Mouse (Mus musculus) adrenal gland, adult (tissue): ENCODE results near the gene Gatd1.
"Not testable (repeated sequence)": the region's sequence is repeated elsewhere in the genome, so short reads cannot be mapped to it uniquely, and the experiment has no call there.

Experiments used
- DNase-seq, 2 experiments: peaks; one replicate each; pipeline ENCODE4 v3.0.0; 2022 to 2023; ENCODE audit warnings: low spot score in 1 of 2; ENCODE audit not compliant: inconsistent age in 2 of 2

The Gatd1 gene

DNA sequence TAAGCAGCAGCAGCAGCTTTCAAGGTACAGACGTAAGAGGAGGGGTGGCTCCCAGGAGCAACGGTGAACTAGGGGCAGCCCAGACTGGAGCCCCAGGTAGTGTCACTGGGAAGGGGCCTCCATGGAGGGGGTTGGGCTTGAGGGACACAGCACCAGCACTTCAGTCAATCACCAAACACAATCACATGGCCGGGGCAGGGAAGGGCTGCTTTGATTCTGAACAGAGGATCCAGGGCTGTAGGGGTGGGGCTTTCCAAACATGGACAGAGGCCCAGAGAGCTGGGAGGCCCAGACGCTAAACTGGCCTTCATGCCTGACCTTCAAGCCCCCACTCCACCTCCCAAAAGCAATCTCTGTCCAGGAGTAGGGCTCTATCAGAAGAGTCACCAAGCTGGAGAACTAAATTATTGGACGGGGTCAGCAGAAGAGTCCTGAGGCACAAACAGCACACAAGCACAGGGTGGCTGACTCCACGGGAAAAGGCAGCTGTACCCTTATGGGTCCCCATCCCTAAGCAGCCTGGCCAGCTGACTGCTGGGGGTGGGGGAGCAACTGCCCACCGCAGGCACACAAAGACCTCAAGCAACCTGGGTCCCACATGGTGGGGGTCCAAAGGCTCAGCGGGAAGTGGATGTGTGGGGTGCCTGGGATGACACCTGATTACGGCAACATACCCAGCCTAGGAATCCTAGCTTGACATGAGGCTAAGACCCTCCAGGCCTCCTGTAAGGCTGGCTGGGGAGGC is 16.1 kb upstream of the Gatd1 start:
- peak in 1 of 2 experiments; percentile 82 for DNase-seq

GRCm38 (mm10) chr7:141429310-141429709 is 15.4 kb upstream of the Gatd1 start, which contains the start of gene Cend1:
TSS of gene Cend1 (minus strand) at chr7:141429491.
- DNase-seq, result peak in 1 of 2 experiments; percentile 78

- no peak for DNase-seq
Measured at GRCm38 (mm10) chr7:141428701-141429100, 14.8 kb upstream of the Gatd1 start.

DNA sequence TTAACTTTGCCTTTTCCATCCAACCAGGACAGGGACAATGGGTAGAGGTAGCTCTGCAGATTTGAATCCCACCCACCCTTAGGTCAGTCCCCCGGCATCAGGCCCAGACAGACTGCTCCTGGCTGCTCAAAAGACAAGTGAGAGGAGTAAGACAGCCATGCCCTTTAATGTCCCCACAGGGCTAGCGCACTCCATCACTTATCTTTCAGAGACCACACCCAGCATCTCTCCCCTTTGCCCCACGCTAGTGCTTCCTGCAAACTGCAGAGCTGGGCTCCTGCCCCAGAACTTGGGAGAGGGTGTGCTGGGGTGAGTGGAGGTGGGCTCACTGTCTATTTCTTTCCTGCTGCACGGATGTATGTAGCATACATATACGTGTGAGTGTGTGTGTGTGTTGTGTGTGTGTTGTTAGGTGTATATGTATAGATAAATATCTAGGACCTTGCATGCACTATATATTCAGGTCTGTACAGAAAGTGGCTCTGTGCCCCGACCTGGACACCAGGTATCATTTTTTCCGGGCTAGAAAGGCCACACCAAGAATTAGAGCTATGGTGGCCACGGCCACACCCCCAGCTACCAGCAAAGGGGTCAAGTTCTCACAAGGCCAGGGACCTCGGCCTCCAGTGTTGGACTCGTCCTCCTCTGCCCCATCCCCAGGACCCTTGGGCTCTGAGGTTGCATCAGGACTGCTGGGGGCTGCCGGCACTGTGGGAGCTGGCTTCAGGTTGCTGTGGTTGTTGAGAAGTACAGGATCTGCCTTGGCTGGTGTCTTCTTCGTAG is 13.2 kb upstream of the Gatd1 start:
- no peak for DNase-seq

DNA sequence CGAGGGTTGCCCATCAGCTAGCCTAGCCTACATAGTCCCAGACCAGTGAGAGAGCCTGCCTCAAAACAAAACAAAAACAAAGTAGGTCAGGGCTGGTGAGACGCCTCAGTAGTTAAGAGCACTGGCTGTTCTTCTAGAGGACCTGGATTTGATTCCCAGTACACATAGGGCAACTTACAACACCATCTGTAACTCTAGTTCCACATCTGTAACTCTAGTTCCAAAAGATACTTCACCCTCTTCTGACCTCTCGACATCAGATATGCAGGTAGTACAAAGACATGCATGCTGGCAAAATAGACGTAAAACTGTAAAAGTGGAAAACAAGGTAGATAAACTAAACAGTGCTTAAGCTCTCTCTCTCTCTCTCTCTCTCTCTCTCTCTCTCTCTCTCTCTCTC is 9.9 kb upstream of the Gatd1 start:
- DNase-seq, result no peak

DNA sequence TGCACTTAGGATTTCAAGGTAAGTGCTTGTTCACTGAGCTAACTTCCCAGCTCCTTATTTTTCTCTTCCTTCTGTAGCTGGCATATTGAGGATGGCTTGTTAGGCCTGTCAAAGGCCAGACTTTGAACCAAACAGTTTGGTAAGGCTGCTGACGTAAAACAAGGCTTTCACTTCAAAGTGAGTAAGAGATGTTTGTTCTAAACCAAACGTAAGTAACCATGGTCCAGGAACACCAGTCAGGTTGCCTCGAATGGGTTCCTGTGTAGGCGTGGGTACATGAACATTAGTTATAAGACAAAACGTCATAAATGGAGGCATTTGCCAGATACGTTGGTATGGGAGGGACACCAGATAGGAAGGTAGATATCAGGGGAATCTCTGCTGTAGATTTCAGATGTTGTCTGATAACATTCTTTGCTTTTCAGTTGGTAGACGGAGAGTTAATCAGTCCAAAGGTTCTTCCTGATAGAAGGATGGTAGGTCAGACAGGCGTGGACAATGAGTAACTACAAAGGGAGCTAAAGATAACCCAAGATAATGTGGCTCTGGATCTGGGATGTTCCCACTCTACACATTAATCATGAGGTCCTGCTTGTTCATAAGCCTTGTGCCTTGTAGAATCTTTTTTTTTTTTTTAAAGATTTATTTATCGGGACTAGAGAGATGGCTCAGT is 6.2 kb upstream of the Gatd1 start:
- DNase-seq, result no peak

DNA sequence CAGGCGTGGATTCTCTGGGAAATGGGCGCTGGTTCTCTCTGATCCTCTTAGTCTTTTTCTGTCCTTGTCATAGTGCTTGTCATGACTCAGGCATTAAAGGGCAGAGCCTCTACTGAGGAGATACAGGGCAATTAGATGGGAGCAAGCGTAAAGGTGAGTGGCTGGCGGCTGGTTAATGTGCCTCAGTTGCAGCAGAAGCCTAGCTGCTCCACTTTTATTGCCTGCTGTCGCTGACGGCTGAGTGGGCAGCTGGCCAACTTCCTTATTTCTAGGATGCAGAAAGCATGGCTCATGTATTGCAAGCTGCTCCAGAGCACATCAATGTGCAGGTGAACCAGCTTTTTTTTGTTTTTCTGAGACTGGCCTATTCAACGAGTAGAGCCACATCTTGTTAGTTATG is 5.0 kb upstream of the Gatd1 start:
- peak; percentile 40 to 62 for DNase-seq

- peak in 1 of 2 experiments; percentile 37 for DNase-seq
Measured at GRCm38 (mm10) chr7:141417731-141418681, 4.1 kb upstream of the Gatd1 start.

GRCm38 (mm10) chr7:141416144-141416841 is 2.4 kb upstream of the Gatd1 start:
- DNase-seq, result peak in 1 of 2 experiments; percentile 16

GRCm38 (mm10) chr7:141413331-141413730 is 605 bp downstream of the Gatd1 start:
- peak; percentile 32 to 64 for DNase-seq

GRCm38 (mm10) chr7:141411667-141412066 is 2.3 kb downstream of the Gatd1 start:
- peak in 1 of 2 experiments; percentile 15 for DNase-seq

- no peak for DNase-seq
Measured at GRCm38 (mm10) chr7:141410631-141411030, 3.3 kb downstream of the Gatd1 start.

DNA sequence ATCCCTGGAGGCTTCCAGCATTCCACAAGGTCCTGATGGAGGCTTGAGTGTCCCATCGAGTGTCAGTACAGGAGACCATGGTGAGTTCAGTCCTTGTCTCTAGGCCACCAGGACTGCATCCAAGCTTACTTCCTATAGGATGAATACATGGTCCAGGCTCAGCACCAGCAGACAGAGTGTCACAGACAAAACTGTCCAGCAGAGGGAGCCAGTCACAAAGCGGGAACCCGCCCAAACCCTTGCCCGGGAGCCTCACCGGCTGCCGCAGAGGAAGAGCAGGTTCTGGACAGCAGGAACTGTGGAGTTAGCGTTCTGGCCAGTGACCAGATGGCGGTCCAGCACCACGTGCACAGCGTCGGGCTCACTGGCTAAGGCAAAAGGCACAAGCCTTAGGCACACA is 5.1 kb downstream of the Gatd1 start:
- DNase-seq, result peak; percentile 90 to 96

- DNase-seq, result not testable (repeated sequence)
Measured at GRCm38 (mm10) chr7:141407670-141408069, 6.3 kb downstream of the Gatd1 start.

GRCm38 (mm10) chr7:141405466-141405865 is 8.5 kb downstream of the Gatd1 start:
- peak in 1 of 2 experiments; percentile 16 for DNase-seq

- DNase-seq, result peak; percentile 77 to 86
Measured at GRCm38 (mm10) chr7:141403305-141403704, 10.6 kb downstream of the Gatd1 start.

GRCm38 (mm10) chr7:141395348-141395747 is 18.6 kb downstream of the Gatd1 start:
- peak; percentile 38 to 72 for DNase-seq

DNA sequence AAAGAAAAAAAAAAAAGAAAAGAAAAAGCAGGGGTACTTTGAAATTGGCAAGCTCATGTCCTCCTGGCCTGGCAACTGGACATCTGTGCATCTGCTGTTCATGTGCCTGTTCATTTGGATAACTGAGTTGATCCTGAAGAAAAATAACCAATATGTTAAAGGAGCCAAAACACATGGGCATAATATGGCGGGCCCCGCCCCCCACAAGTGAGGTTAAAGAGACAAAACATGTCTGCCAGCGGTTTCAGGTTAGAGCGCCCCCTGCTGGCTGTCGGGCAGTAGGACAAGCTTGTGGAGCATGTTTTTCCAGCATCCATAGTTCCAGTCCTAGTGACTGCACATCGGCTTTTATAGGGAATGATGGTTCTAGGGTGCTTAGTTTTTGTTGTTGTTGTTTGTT is 19.2 kb downstream of the Gatd1 start:
- peak; percentile 74 to 88 for DNase-seq

GRCm38 (mm10) chr7:141394158-141394557 is 19.8 kb downstream of the Gatd1 start:
- peak; percentile 74 to 82 for DNase-seq
